Mouse (Mus musculus): Measurements from ENCODE around the gene Naa25.

Gene Naa25

GRCm38 (mm10) chr5:121452026-121452869, 54.5 kb downstream of the Naa25 start, which contains the start of gene Erp29:
Erp29 (minus strand) TSS chr5:121452506.
- peak; percentile 98 to 99 for DNase-seq (ENCODE audit: low spot score in 2 of 2)

GRCm38 (mm10) chr5:121452906-121453305, 55.2 kb downstream of the Naa25 start:
- DNase-seq (ENCODE audit: low spot score in 2 of 2) = peak in 1 of 2 experiments; percentile 41

- no peak for DNase-seq (ENCODE audit: low spot score in 2 of 2)
These were observed 56.2 kb downstream of the Naa25 start for GRCm38 (mm10) chr5:121453743-121454502.

DNA sequence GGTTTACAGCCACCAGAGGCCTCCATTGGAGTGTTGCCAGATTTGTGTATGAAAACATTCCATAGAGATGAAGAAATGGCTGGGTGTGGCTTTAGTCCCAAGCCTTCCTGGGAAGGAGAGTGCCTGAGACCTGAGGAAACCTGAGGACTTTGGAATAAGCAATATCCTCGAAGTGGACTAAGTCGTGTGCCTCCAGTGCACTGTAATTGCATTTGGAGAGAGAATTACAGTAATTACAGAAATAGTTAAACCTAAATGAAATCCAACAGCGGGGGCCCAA, 56.7 kb downstream of the Naa25 start:
- no peak for DNase-seq (ENCODE audit: low spot score in 2 of 2)

DNA sequence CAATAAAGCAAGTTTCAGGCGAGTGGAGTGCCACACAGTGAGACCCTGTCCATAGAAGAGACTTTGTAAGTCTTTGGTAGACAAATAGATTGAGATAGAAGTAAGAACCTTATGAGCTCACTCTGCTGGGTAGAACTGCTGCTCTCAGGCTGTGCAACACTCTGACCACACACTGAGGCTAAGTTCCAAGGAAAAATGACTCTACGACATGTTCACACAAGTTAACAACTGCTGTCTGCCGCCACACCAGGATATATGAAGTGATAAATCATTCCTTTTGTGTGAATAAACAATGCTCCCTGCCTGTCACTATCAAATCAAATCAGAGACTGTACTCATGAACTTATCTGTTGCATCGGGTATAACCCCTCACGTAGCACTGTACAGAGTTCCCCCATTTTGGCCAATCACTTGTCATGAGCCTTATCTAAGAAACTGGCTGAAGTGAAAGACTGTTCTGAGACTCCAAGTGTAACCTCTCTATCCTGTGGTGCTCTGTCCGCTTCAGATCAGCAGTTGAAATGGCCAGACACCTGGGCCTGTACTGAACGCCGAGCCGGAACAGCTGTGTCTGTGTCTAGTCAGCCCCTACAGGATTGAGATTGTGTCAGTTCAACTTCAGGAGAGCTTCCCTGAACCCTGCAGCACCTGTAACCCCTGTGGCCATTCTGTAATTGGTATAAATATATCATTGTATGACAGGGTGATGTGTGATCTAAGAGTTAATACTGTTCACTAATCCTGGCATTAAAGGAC, 58.0 kb downstream of the Naa25 start:
- DNase-seq (ENCODE audit: low spot score in 2 of 2) = no peak

DNA sequence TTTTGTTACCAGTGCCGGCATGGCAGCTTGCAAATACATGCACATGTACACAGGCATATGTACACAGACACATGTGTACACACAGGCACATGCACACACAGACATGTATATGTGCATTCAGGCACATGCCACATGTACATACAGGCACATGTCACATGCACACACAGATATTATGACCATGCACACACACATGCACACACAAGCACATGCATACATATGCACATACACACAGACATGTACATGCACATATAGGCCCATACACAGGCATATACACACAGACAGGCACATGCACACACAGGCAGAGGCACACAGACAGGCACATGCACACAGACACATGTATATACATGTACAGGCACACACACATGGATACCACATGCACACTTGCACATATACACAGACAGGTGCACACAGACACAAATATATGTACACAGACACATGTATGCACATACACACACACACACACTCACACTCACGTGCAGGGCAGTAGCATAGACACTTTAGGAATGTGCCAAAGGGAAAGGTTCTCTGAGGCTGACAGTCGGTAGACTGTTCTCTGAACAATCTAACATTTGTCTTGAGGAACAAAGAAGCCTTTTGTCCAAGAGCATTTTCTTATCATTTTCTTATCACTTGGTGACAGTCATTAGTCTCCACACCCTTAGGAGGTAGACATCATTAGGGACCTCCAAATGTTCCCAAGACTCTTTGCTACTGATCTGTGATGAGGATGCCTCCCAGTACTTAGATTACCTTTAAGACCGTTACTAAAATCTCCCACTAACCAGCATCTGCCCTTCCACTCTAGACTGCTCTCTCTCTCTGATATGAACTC, 63.8 kb downstream of the Naa25 start:
- no peak for DNase-seq (ENCODE audit: low spot score in 2 of 2)

GRCm38 (mm10) chr5:121462171-121462502, 64.4 kb downstream of the Naa25 start:
- DNase-seq (ENCODE audit: low spot score in 2 of 2) = no peak

DNA sequence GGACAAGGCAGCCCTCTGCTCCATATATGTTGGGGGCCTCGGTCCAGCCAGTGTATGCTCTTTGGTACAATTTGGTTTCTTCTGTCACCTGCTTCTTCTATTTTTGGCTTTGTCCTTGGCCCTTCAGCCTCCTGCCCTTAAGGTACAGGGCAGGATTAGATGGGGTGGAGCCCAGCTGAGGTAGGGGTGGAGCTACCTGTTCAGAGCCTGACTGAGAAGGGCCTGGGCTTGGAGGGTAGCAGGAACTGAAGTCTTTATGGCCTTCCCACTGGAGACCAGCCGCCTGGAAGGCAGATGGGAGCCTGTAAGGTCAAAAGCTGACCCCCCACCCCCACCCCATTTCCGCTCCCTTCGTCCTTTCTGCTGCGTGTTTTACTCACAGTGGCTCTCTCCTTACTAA, 65.2 kb downstream of the Naa25 start:
- no peak for DNase-seq (ENCODE audit: low spot score in 2 of 2)

- no peak for DNase-seq (ENCODE audit: low spot score in 2 of 2)
These were observed 66.0 kb downstream of the Naa25 start for GRCm38 (mm10) chr5:121463601-121464250.

GRCm38 (mm10) chr5:121469566-121469965, 71.8 kb downstream of the Naa25 start:
- no peak for DNase-seq (ENCODE audit: low spot score in 2 of 2)

GRCm38 (mm10) chr5:121472411-121472810, 74.7 kb downstream of the Naa25 start:
- no peak for DNase-seq (ENCODE audit: low spot score in 2 of 2)

- peak; percentile 30 to 39 for DNase-seq (ENCODE audit: low spot score in 2 of 2)
These were observed 76.9 kb downstream of the Naa25 start for GRCm38 (mm10) chr5:121474610-121475009.

GRCm38 (mm10) chr5:121476040-121476439, 78.3 kb downstream of the Naa25 start:
- no peak for DNase-seq (ENCODE audit: low spot score in 2 of 2)

- peak in 1 of 2 experiments; percentile 20 for DNase-seq (ENCODE audit: low spot score in 2 of 2)
These were observed 79.9 kb downstream of the Naa25 start for GRCm38 (mm10) chr5:121477680-121478079.

- DNase-seq (ENCODE audit: low spot score in 2 of 2) = no peak
These were observed 87.1 kb downstream of the Naa25 start for GRCm38 (mm10) chr5:121484801-121485200.

DNA sequence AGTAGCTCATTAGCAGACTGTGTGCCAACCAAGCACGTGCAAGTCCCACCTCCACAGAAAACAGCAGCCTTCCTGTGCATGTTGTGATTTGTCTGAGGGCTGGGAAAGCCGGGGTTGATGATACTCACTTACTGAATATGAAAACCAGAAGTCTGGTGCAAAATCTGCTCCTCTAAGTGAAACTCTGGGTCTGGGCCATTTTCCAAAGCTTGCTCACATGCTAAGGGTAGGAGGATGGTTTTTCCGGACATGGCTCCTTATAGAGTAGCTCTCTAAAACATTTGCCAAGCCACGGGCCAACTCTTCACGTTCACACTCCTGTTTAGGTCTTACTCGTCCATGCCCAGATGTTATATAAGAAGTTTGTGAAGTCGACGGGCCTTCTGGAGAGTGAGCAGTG, 95.6 kb downstream of the Naa25 start:
- DNase-seq (ENCODE audit: low spot score in 2 of 2) = no peak
